Mouse (Mus musculus) midbrain, embryonic 14.5 days (tissue): ENCODE results near the gene Mgrn1. TPM values are rescaled to one million over a fixed set of nuclear protein-coding genes. Genes with fewer than 3 reads are reported as not detected.

Source experiments
- ATAC-seq: fragments of 200-750 bp; cut with Nextera tagmentation; 2 replicates; pipeline ENCODE4 v1.8.0; 2017; ENCODE audit warnings: moderate number of reproducible peaks, moderate library complexity; ENCODE audit not compliant: low FRiP score, low TSS enrichment
- DNase-seq: peaks from one replicate; pipeline ENCODE4 v3.0.0-alpha.2; 2015
- H3K27ac ChIP-seq: fragments of 300-500 bp; sonication (generic); replicated peaks from 2 replicates; pipeline ENCODE4 v1.5.1; 2014; ENCODE audit warnings: mild to moderate bottlenecking, low read depth, low read length, moderate library complexity
- H3K27me3 ChIP-seq: fragments of 300-500 bp; sonication (generic); 2 replicates; pipeline ENCODE4 v1.6.1; 2014; ENCODE audit warnings: low read length, control low read depth, mixed read lengths; ENCODE audit not compliant: control insufficient read depth, insufficient read depth
- H3K36me3 ChIP-seq: fragments of 300-500 bp; sonication (generic); 2 replicates; pipeline ENCODE4 v1.6.1; 2014; ENCODE audit warnings: low read length, control low read depth; ENCODE audit not compliant: control insufficient read depth, insufficient read depth
- H3K4me1 ChIP-seq: fragments of 300-500 bp; sonication (generic); 2 replicates; pipeline ENCODE4 v1.6.1; 2014; ENCODE audit warnings: mild to moderate bottlenecking, antibody characterized with exemption, low read length, control low read depth; ENCODE audit not compliant: control insufficient read depth, insufficient read depth
- H3K4me2 ChIP-seq: fragments of 300-500 bp; sonication (generic); 2 replicates; pipeline ENCODE4 v1.6.1; 2014; ENCODE audit warnings: mild to moderate bottlenecking, low read length, moderate library complexity
- H3K4me3 ChIP-seq: fragments of 300-500 bp; sonication (generic); replicated peaks from 2 replicates; pipeline ENCODE4 v1.5.1; 2014; ENCODE audit warnings: low read depth, low read length
- H3K9ac ChIP-seq: fragments of 300-500 bp; sonication (generic); replicated peaks from 2 replicates; pipeline ENCODE4 v1.6.1; 2014; ENCODE audit warnings: mild to moderate bottlenecking, low read length, moderate library complexity
- H3K9me3 ChIP-seq: fragments of 300-500 bp; sonication (generic); 2 replicates; pipeline ENCODE4 v1.6.1; 2016; ENCODE audit warnings: low read length, control low read depth, mixed read lengths; ENCODE audit not compliant: control insufficient read depth
- WGBS: fragments of 180-500 bp; shearing (Covaris S2); extraction: QIAGEN DNeasy Blood & Tissue Kit; methylation state at CpG from one replicate; pipeline ENCODE4 v1.1.7; 2014; 5-methylcytosine and 5-hydroxymethylcytosine counted together
- polyA plus RNA-seq: library from polyadenylated mRNA; unstranded; fragments of >200 nt; fragmentation: Nextera tagmentation; extraction: Ambion mirVana; gene quantifications from 2 replicates; pipeline ENCODE4 v1.2.1, GENCODE M21; 2014

Gene Mgrn1
- polyA plus RNA-seq, 1 experiment from 2014 or later, result 117 TPM

DNA sequence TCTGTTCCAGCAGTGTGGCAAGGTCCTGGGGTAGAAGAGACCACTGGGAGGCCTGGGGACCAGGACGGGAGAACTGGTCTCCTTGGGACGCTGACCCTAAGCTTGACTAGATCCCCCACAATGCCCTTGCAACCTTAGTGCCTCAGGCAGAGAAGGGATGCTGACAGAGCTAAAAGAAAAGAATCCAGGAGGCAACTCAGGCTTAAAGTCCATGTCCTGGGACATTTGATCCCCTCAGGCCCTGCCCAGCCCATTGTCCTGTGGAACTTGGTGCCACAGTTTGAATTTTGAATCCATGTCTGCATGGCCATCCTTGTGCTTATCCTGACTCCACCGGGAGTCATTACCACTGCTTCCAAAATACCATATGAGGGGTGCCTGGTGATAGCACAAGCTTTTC, 60.1 kb downstream of the Mgrn1 start:
- 95% methylated on average over 3 of the region's 3 CpGs for WGBS
- H3K9ac ChIP-seq, result no peak overlapping the region
- peaks cover 88% of the 10 kb centered on the region for H3K36me3 ChIP-seq
- no peak overlapping the region for H3K27ac ChIP-seq
- no peak for ATAC-seq
- H3K4me3 ChIP-seq, result no peak overlapping the region
- no peaks in the 10 kb centered on the region for H3K27me3 ChIP-seq
- no peak for DNase-seq
- H3K9me3 ChIP-seq, result no peaks in the 10 kb centered on the region
- no peaks in the 10 kb centered on the region for H3K4me1 ChIP-seq
- H3K4me2 ChIP-seq, result no peak overlapping the region

GRCm38 (mm10) chr16:4947378-4947777, 61.3 kb downstream of the Mgrn1 start:
- Histone ChIP-seq H3K9me3 (no peaks in the 10 kb centered on the region), H3K27ac (no peak overlapping the region), H3K4me2 (no peak overlapping the region), H3K36me3 (peaks cover 88% of the 10 kb centered on the region), H3K4me1 (no peaks in the 10 kb centered on the region), H3K4me3 (no peak overlapping the region), H3K27me3 (no peaks in the 10 kb centered on the region), H3K9ac (no peak overlapping the region)
- 85% methylated on average over 4 of the region's 4 CpGs for WGBS
- ATAC-seq, result no peak
- no peak for DNase-seq

DNA sequence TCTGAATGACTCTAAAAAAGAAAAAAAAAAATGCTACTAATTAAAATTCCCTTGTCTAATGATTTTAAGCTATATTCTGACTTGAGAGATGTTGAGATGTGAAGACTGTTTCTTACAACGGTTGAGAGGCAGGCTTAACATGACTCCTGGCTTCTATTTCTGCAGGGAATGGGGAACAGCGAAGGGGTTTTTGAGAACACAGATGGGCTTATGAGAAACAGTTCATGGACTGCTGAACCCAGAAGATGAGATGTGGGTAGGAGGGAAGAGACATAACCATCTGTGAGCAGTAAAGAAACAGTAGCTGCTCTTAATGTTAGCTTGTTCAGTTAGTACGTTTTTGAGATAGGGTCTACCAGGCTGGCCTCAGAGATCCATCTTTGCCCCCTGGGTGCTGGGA, 70.6 kb downstream of the Mgrn1 start:
- Histone ChIP-seq H3K4me2 (no peak overlapping the region), H3K4me1 (no peaks in the 10 kb centered on the region), H3K9me3 (no peaks in the 10 kb centered on the region), H3K4me3 (no peak overlapping the region), H3K36me3 (peaks cover 72% of the 10 kb centered on the region), H3K27me3 (no peaks in the 10 kb centered on the region), H3K27ac (no peak overlapping the region), H3K9ac (no peak overlapping the region)
- 89% methylated on average over 3 of the region's 3 CpGs for WGBS
- DNase-seq (no peak), ATAC-seq (no peak)

GRCm38 (mm10) chr16:4957446-4957845, 71.4 kb downstream of the Mgrn1 start:
- 95% methylated on average over 3 of the region's 3 CpGs for WGBS
- Histone ChIP-seq H3K36me3 (peaks cover 64% of the 10 kb centered on the region), H3K9ac (no peak overlapping the region), H3K9me3 (no peaks in the 10 kb centered on the region), H3K4me3 (no peak overlapping the region), H3K27ac (no peak overlapping the region), H3K4me1 (no peaks in the 10 kb centered on the region), H3K27me3 (no peaks in the 10 kb centered on the region), H3K4me2 (no peak overlapping the region)
- ATAC-seq, result no peak
- DNase-seq, result no peak

DNA sequence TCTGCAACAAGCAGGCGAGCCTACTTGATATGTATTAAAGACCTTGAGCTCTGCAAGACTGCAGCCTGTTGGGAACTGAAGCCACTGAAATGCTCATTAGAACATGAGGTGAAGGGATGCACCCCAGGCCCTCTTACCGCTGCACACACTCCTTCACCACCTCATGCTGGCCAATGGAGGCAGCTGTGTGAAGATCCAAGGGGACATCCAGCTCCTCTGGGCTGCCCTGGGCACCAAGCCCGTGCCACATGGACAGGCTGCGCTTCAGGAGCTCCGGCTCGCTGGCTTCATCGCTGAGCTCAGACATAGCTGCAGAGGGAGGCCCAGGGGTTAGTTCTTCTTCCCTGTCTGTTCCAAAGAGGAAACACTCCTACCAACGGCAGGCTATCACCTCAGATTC, 74.2 kb downstream of the Mgrn1 start:
- ATAC-seq, result no peak
- Histone ChIP-seq H3K4me3 (no peak overlapping the region), H3K4me1 (peaks cover 11% of the 10 kb centered on the region), H3K9ac (no peak overlapping the region), H3K27ac (no peak overlapping the region), H3K36me3 (peaks cover 36% of the 10 kb centered on the region), H3K27me3 (no peaks in the 10 kb centered on the region), H3K9me3 (no peaks in the 10 kb centered on the region), H3K4me2 (no peak overlapping the region)
- 93% methylated on average over 8 of the region's 8 CpGs for WGBS
- no peak for DNase-seq

GRCm38 (mm10) chr16:4963346-4963745, 77.3 kb downstream of the Mgrn1 start:
- no peaks in the 10 kb centered on the region for H3K9me3 ChIP-seq
- peaks cover 11% of the 10 kb centered on the region for H3K36me3 ChIP-seq
- whole genome bisulfite sequencing, result 43% methylated on average over 9 of the region's 9 CpGs
- ATAC-seq, result no peak
- H3K9ac ChIP-seq, result peak overlapping the region; percentile 88
- H3K4me1 ChIP-seq, result peaks cover 13% of the 10 kb centered on the region
- H3K4me2 ChIP-seq, result peak overlapping the region; percentile 77
- no peak overlapping the region for H3K27ac ChIP-seq
- no peak for DNase-seq
- peak overlapping the region; percentile 92 for H3K4me3 ChIP-seq
- no peaks in the 10 kb centered on the region for H3K27me3 ChIP-seq

GRCm38 (mm10) chr16:4963797-4964709, 78.0 kb downstream of the Mgrn1 start, which contains the start of gene Anks3:
Gene Anks3, minus strand, starts transcription at chr16:4964205.
- Histone ChIP-seq H3K27me3 (no peaks in the 10 kb centered on the region), H3K4me2 (peak within 1 kb of the TSS; percentile 77), H3K4me1 (peaks cover 13% of the 10 kb centered on the region), H3K9me3 (no peaks in the 10 kb centered on the region), H3K9ac (peak within 1 kb of the TSS; percentile 88), H3K4me3 (peak within 1 kb of the TSS; percentile 92), H3K27ac (peak within 1 kb of the TSS; percentile 86), H3K36me3 (peaks cover 18% of the 10 kb centered on the region)
- DNase-seq, result peak; percentile 96
- WGBS, result under 1% methylated on average over 76 of the region's 76 CpGs
- ATAC-seq, result peak; percentile 98

DNA sequence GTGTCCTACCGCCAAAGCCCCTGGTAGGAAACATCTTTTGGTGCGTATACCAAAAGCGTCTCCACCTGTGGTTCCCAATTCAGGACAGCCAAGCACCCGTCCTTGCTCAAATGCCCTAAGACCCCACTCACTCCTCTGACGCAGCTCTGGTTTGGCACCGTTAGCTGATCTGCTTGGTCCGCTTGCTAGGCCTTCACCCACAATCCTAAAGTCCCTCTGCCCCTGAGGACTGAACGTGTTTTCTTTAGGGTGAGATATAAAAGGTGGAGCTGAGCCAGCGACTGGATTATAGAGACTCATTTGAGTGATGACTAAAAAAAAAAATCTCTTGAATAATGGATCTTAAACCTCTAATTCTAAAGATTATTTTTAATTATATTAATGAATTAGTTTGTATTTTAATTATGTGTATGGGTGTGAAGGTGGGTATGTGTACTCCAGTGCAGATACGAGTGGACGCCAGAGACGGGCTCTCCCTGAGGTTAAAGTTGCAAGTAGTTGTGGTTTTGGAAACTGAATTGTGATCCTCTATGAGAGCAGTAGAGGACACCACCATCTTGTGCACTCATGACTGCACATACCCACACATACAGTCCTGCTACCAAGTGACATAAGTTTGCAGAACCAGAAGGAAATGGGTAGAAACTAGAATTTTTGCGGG, 78.8 kb downstream of the Mgrn1 start:
- Histone ChIP-seq H3K4me1 (peaks cover 13% of the 10 kb centered on the region), H3K27me3 (no peaks in the 10 kb centered on the region), H3K36me3 (peaks cover 19% of the 10 kb centered on the region), H3K27ac (peak overlapping the region; percentile 86), H3K9me3 (no peaks in the 10 kb centered on the region), H3K9ac (peak overlapping the region; percentile 88), H3K4me3 (peak overlapping the region; percentile 92), H3K4me2 (peak overlapping the region; percentile 77)
- peak; percentile 15 for ATAC-seq
- WGBS, result 22% methylated on average over 13 of the region's 13 CpGs
- DNase-seq, result peak; percentile 49
